ENCODE assay signal across 20 mouse cellular contexts in the genomic region with DNA sequence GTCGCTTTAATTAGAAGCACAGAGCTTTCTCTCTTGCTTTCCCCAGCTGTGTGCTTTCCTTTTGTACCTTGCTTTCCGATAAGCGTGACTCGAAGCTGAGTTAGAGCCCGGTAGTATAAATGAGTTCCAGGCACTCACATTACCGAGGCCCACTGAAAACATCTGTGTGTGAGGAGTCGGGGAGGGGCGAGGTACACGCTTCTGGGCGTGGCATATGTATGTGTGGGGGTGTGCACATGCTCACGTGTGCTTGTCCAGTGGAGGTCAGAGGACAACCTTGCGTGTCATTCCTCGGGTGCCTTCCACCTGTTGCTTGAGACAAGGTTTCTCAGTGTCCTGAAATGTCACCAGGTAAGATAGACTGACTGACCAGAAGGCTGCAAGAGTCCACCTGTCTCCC. TPM values are rescaled to one million over a fixed set of nuclear protein-coding genes. Genes with fewer than 3 reads are reported as not detected.
DNase-seq lines count a peak whose midpoint lies in the region; ATAC-seq and TF ChIP-seq lines count a peak whose summit lies in the region.
"Had no signal": no experiment of that assay in that cellular context is flagged by ENCODE, and none has a peak within 500 bp of the region (broad histone marks: within the 10 kb centered on the region; RNA-seq: fewer than 3 reads in every experiment).

No protein-coding gene starts in this region.

- 89% methylated on average over 13 of the region's 13 CpGs for WGBS in forebrain, embryonic 11.5 days
- WGBS in forebrain, postnatal 0 days: 88% methylated on average over 13 of the region's 13 CpGs
- 63% methylated on average over 13 of the region's 13 CpGs for WGBS in limb, embryonic 11.5 days
- WGBS in limb, embryonic 10.5 days: 84% methylated on average over 13 of the region's 13 CpGs
- 71% methylated on average over 13 of the region's 13 CpGs for WGBS in embryonic facial prominence, embryonic 11.5 days

- no peaks in the 10 kb centered on the region for H3K27me3 ChIP-seq in forebrain, embryonic 11.5 days (ENCODE audit: control insufficient read depth, insufficient read depth, low read length)
- H3K27me3 ChIP-seq in forebrain, postnatal 0 days (ENCODE audit: insufficient read depth, low read length): no peaks in the 10 kb centered on the region
- no peaks in the 10 kb centered on the region for H3K27me3 ChIP-seq in limb, embryonic 11.5 days (ENCODE audit: control insufficient read depth, insufficient read depth, low read length)
- no peaks in the 10 kb centered on the region for H3K27me3 ChIP-seq in limb, embryonic 10.5 days (ENCODE audit: low read depth, poor library complexity, severe bottlenecking)
- H3K27me3 ChIP-seq in embryonic facial prominence, embryonic 11.5 days (ENCODE audit: control insufficient read depth, insufficient read depth, low read length): no peaks in the 10 kb centered on the region
- H3K27me3 ChIP-seq: embryonic facial prominence, embryonic 12.5 days; forebrain, embryonic 13.5 days; forebrain, embryonic 15.5 days had no signal

- TF ChIP-seq CTCF in forebrain, postnatal 0 days (IDR thresholded peaks at IDR 0.05; ENCODE audit: low read depth): no peak

- H3K4me1 ChIP-seq in forebrain, embryonic 11.5 days (replicated peaks; ENCODE audit: control insufficient read depth, insufficient read depth, low read length): no peaks in the 10 kb centered on the region
- no peaks in the 10 kb centered on the region for H3K4me1 ChIP-seq in forebrain, postnatal 0 days (ENCODE audit: insufficient read depth)
- no peaks in the 10 kb centered on the region for H3K4me1 ChIP-seq in limb, embryonic 11.5 days (ENCODE audit: control insufficient read depth, insufficient read depth, low read length)
- no peaks in the 10 kb centered on the region for H3K4me1 ChIP-seq in limb, embryonic 10.5 days
- no peaks in the 10 kb centered on the region for H3K4me1 ChIP-seq in embryonic facial prominence, embryonic 11.5 days (ENCODE audit: control insufficient read depth, insufficient read depth, low read length)
- H3K4me1 ChIP-seq: forebrain, embryonic 10.5 days; forebrain, embryonic 13.5 days; forebrain, embryonic 15.5 days had no signal

- no peak overlapping the region for H3K9ac ChIP-seq in forebrain, embryonic 11.5 days (ENCODE audit: low read length)
- H3K9ac ChIP-seq in forebrain, postnatal 0 days: no peak overlapping the region
- no peak overlapping the region for H3K9ac ChIP-seq in limb, embryonic 11.5 days (ENCODE audit: low read length)
- no peak overlapping the region for H3K9ac ChIP-seq in embryonic facial prominence, embryonic 11.5 days (replicated peaks; ENCODE audit: low read length)
- H3K9ac ChIP-seq: embryonic facial prominence, embryonic 12.5 days; forebrain, embryonic 13.5 days; forebrain, embryonic 15.5 days had no signal

- no peak overlapping the region for H3K4me3 ChIP-seq in forebrain, embryonic 11.5 days (ENCODE audit: low read depth, low read length)
- H3K4me3 ChIP-seq in forebrain, postnatal 0 days (ENCODE audit: low read depth, low read length): no peak overlapping the region
- no peak overlapping the region for H3K4me3 ChIP-seq in limb, embryonic 11.5 days (ENCODE audit: low read depth, low read length)
- H3K4me3 ChIP-seq in limb, embryonic 10.5 days: no peak overlapping the region
- no peak overlapping the region for H3K4me3 ChIP-seq in embryonic facial prominence, embryonic 11.5 days (ENCODE audit: low read depth, low read length)
- H3K4me3 ChIP-seq: embryonic facial prominence, embryonic 12.5 days; erythroblast, embryonic 14.5 days; forebrain, embryonic 10.5 days; forebrain, embryonic 13.5 days; forebrain, embryonic 15.5 days had no signal

- no peak overlapping the region for H3K27ac ChIP-seq in forebrain, embryonic 11.5 days (ENCODE audit: low read depth, low read length)
- H3K27ac ChIP-seq in forebrain, postnatal 0 days (ENCODE audit: low read depth, low read length): no peak overlapping the region
- no peak overlapping the region for H3K27ac ChIP-seq in limb, embryonic 11.5 days (replicated peaks; ENCODE audit: low read depth, low read length)
- H3K27ac ChIP-seq in limb, embryonic 10.5 days: no peak overlapping the region
- no peak overlapping the region for H3K27ac ChIP-seq in embryonic facial prominence, embryonic 11.5 days (replicated peaks; ENCODE audit: low read depth, low read length)
- H3K27ac ChIP-seq: embryonic facial prominence, embryonic 12.5 days; forebrain, embryonic 10.5 days; forebrain, embryonic 13.5 days; forebrain, embryonic 15.5 days had no signal

- H3K4me2 ChIP-seq in forebrain, embryonic 11.5 days (ENCODE audit: low read depth, low read length, severe bottlenecking): no peak overlapping the region
- no peak overlapping the region for H3K4me2 ChIP-seq in forebrain, postnatal 0 days (ENCODE audit: low read depth)
- H3K4me2 ChIP-seq in limb, embryonic 11.5 days (ENCODE audit: low read depth, severe bottlenecking): no peak overlapping the region
- no peak overlapping the region for H3K4me2 ChIP-seq in embryonic facial prominence, embryonic 11.5 days (ENCODE audit: low read depth, low read length)
- H3K4me2 ChIP-seq: embryonic facial prominence, embryonic 12.5 days; forebrain, embryonic 13.5 days; forebrain, embryonic 15.5 days had no signal

- H3K9me3 ChIP-seq in forebrain, embryonic 11.5 days (ENCODE audit: control insufficient read depth, low read length): no peaks in the 10 kb centered on the region
- H3K9me3 ChIP-seq in forebrain, postnatal 0 days (ENCODE audit: low read length): no peaks in the 10 kb centered on the region
- no peaks in the 10 kb centered on the region for H3K9me3 ChIP-seq in limb, embryonic 11.5 days (ENCODE audit: control insufficient read depth, low read length)
- H3K9me3 ChIP-seq in limb, embryonic 10.5 days (replicated peaks): no peaks in the 10 kb centered on the region
- no peaks in the 10 kb centered on the region for H3K9me3 ChIP-seq in embryonic facial prominence, embryonic 11.5 days (replicated peaks; ENCODE audit: control insufficient read depth, low read length)
- H3K9me3 ChIP-seq: forebrain, embryonic 15.5 days had no signal

- DNase-seq in forebrain, embryonic 11.5 days (ENCODE audit: low spot score): peak; percentile 13
- DNase-seq in forebrain, postnatal 0 days: no peak
- peak; percentile 29 for DNase-seq in limb, embryonic 11.5 days (ENCODE audit: low spot score)
- no peak for DNase-seq in limb, embryonic 10.5 days (ENCODE audit: low spot score)
- peak; percentile 57 for DNase-seq in embryonic facial prominence, embryonic 11.5 days (ENCODE audit: low spot score)
- no peak for DNase-seq in cerebellum, adult 11 months
- DNase-seq in B cell, adult 2 months: no peak
- DNase-seq: adrenal gland, adult 8-10 months; adrenal gland, postnatal 14 days; adrenal gland, postnatal 36 days; cerebellum, adult 2 months; cerebellum, adult 9-10 months; cerebellum, postnatal 10 days; cerebellum, postnatal 25 days had no signal

- ATAC-seq in forebrain, embryonic 11.5 days (replicated peaks; ENCODE audit: low FRiP score): no peak
- no peak for ATAC-seq in forebrain, postnatal 0 days
- ATAC-seq in limb, embryonic 11.5 days (ENCODE audit: insufficient number of reproducible peaks, low FRiP score, low TSS enrichment, low read depth): no peak
- no peak; the same call in 1 of the 2 replicates for ATAC-seq in embryonic facial prominence, embryonic 11.5 days (replicated peaks; ENCODE audit: insufficient number of reproducible peaks, low FRiP score, low TSS enrichment, low read depth)
- ATAC-seq: activated CD4-positive, CD25-positive, alpha-beta regulatory T cell, adult 4 months; forebrain, embryonic 13.5 days; forebrain, embryonic 15.5 days had no signal

- no peaks in the 10 kb centered on the region for H3K36me3 ChIP-seq in forebrain, embryonic 11.5 days (ENCODE audit: control insufficient read depth, insufficient read depth, low read length)
- H3K36me3 ChIP-seq in forebrain, postnatal 0 days (ENCODE audit: insufficient read depth): 0 out of 2 replicates have a peak, but pooled peaks cover 7% of the 10 kb centered on the region
- no peaks in the 10 kb centered on the region for H3K36me3 ChIP-seq in limb, embryonic 11.5 days (ENCODE audit: control insufficient read depth, insufficient read depth, low read length)
- peaks cover 8% of the 10 kb centered on the region for H3K36me3 ChIP-seq in limb, embryonic 10.5 days
- H3K36me3 ChIP-seq in embryonic facial prominence, embryonic 11.5 days (replicated peaks; ENCODE audit: control insufficient read depth, insufficient read depth, low read depth, low read length): no peaks in the 10 kb centered on the region

RNA-seq across cellular contexts. Expression of a gene that starts 43.8 kb away (rescaled TPM):
- polyA plus RNA-seq in forebrain, embryonic 11.5 days (2014; fragmentation: Nextera tagmentation; extraction: Ambion mirVana): 38.7 and 46.2 TPM in 2 replicates
- 27.1 and 35.7 TPM in 2 replicates for total RNA-seq in forebrain, postnatal 0 days (2014; rRNA removed)
- polyA plus RNA-seq in forebrain, postnatal 0 days (2015; fragmentation: Nextera tagmentation; extraction: Ambion mirVana): 40.4 and 49.3 TPM in 2 replicates
- polyA plus RNA-seq in limb, embryonic 11.5 days (2014; fragmentation: Nextera tagmentation; extraction: Ambion mirVana): 45.2 and 51.2 TPM in 2 replicates
- 50.8 and 53.2 TPM in 2 replicates for polyA plus RNA-seq in limb, embryonic 10.5 days (2016; fragmentation: Nextera tagmentation; extraction: Ambion mirVana)
- 51.1 and 53.4 TPM in 2 replicates for polyA plus RNA-seq in embryonic facial prominence, embryonic 11.5 days (2014; fragmentation: Nextera tagmentation; extraction: Ambion mirVana)

Comparison
In these comparisons a context has a peak if more than half of its experiments do, and no peak if none do; other contexts are left out.
1. DNase-seq: peak in forebrain, embryonic 11.5 days (single experiment), limb, embryonic 11.5 days (single experiment) and embryonic facial prominence, embryonic 11.5 days (single experiment); none in forebrain, postnatal 0 days (single experiment), limb, embryonic 10.5 days (single experiment), cerebellum, adult 11 months (single experiment) and B cell, adult 2 months (0 of 2).